Mouse (Mus musculus): ENCODE measurements around the gene Mpig6b. TPM values are rescaled to one million over a fixed set of nuclear protein-coding genes. Genes with fewer than 3 reads are reported as not detected.

Gene Mpig6b
- polyA plus RNA-seq, 1 experiment from 2014 or later, result 0.81 TPM

DNA sequence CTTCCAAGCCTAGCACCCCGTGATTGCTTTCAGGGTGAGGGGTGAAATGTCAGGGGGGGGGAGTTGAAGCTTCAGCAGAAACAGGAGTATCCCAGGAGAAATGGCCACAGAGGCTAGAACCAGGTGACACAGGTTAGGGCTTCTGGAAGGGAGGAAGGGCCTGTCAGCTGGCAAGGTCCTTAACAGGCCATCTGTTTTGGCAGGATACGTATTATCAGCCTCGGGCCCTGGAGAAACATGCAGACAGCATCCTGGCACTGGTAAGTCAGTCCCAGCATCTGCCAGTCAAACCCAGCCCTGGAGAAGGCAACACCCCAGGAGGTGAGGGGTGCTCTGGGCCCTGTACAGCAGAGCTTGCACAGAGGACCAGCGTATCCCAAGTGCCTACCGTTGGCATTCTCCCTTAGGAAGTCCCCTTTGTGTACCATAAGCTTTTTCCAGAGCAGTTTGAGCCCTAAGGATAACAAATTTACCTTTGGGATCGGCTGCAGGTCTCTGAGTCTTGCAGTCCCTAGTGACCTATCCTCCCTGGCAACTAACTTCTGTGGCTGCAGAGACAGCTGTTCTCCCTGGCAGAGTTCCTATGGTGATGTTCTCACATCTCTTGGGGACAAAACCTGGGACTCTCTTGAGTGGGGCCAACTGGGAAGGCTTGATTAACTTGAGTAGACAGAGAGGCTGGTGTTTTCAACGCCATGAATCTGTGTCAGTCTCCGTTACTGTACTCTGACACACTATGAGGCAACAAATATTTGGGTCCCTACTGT is 24.4 kb upstream of the Mpig6b start:
- peaks cover 42% of the 10 kb centered on the region for H3K36me3 ChIP-seq (ENCODE audit: control insufficient read depth, insufficient read depth, low read length)
- H3K27ac ChIP-seq (ENCODE audit: low read depth), result no peak overlapping the region
- no peaks in the 10 kb centered on the region for H3K9me3 ChIP-seq (ENCODE audit: control insufficient read depth, low read length)
- H3K4me2 ChIP-seq (ENCODE audit: low read length), result peak overlapping the region; percentile 84
- no peaks in the 10 kb centered on the region for H3K27me3 ChIP-seq (replicated peaks; ENCODE audit: control insufficient read depth, insufficient read depth, low read length)
- ATAC-seq (replicated peaks; ENCODE audit: low FRiP score, low TSS enrichment, low read depth) (no peak), DNase-seq (ENCODE audit: low spot score) (no peak)
- H3K4me3 ChIP-seq (ENCODE audit: low read depth, low read length), result peak overlapping the region; percentile 62
- peaks cover 11% of the 10 kb centered on the region; the same call in 1 of the 2 replicates for H3K4me1 ChIP-seq (replicated peaks; ENCODE audit: control insufficient read depth, insufficient read depth, low read length)
- WGBS, result 71% methylated on average over 8 of the region's 8 CpGs
- H3K9ac ChIP-seq (ENCODE audit: low read length), result peak overlapping the region; percentile 89

DNA sequence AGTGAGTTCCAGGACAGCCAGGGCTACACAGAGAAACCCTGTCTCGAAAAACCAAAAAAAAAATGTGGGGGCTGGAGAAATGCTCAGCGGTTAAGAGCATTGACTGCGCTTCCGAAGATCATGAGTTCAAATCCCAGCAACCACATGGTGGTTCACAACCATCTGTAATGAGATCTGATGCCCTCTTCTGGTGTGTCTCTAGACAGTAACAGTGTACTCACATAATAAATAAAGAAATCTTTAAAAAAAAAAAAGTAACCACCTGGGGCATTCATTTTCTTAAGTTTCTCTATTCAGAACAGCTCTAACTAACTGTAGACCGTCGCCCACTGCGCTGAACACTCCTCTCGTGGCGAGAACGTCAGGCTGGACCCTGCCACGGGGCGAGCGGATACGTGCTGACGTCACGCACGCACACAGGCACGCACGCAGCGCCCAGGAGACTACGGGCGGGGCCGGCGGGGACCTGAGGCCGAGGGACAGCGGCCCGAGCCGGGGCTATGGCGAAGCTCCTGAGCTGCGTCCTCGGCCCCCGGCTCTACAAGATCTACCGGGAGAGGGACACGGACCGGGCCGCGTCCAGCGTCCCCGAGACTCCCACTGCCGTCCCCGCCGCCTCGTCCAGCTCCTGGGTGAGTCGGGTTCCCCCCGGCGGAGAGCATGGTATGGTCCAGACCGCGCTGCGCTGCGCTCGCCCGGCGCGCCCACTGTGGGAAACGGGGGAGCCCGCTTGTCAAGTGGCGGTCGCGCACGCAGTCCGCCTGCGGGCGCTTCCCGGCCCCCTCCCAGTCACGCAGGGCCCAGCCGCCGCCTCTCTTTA is 23.1 kb upstream of the Mpig6b start, which contains the start of gene Abhd16a:
Gene Abhd16a (plus strand): TSS at position 439 of the 820 bp plus-strand sequence.
- no peaks in the 10 kb centered on the region for H3K27me3 ChIP-seq (replicated peaks; ENCODE audit: control insufficient read depth, insufficient read depth, low read length)
- H3K36me3 ChIP-seq (ENCODE audit: control insufficient read depth, insufficient read depth, low read length), result peaks cover 29% of the 10 kb centered on the region
- DNase-seq (ENCODE audit: low spot score) (peak; percentile 97), ATAC-seq (replicated peaks; ENCODE audit: low FRiP score, low TSS enrichment, low read depth) (peak; percentile 96)
- WGBS, result 4% methylated on average over 58 of the region's 67 CpGs
- H3K9ac ChIP-seq (ENCODE audit: low read length), result peak within 1 kb of the TSS; percentile 89
- H3K4me3 ChIP-seq (ENCODE audit: low read depth, low read length), result peak within 1 kb of the TSS; percentile 62
- H3K4me2 ChIP-seq (ENCODE audit: low read length), result peak within 1 kb of the TSS; percentile 84
- H3K9me3 ChIP-seq (ENCODE audit: control insufficient read depth, low read length), result no peaks in the 10 kb centered on the region
- H3K27ac ChIP-seq (ENCODE audit: low read depth), result peak within 1 kb of the TSS; percentile 98
- H3K4me1 ChIP-seq (replicated peaks; ENCODE audit: control insufficient read depth, insufficient read depth, low read length), result peaks cover 11% of the 10 kb centered on the region; the same call in 1 of the 2 replicates

DNA sequence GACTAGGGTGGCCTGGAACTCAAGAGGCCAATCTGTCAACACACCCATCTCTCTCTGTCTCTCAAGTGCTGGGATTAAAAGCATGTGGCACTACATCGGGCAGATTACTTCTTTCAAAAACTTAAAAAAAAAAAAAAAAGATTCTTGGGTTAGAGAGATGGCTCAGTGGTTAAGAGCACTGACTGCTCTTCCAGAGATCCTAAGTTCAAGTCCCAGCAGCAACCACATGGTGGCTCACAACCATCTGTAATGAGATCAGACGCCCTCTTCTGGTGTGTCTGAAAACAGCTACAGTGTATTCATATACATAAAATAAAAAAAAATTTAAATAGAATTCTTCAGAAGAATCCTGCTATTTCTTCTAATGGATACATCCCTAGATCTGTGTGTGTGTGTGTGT is 22.2 kb upstream of the Mpig6b start:
- Histone ChIP-seq H3K4me2 (ENCODE audit: low read length) (no peak overlapping the region), H3K4me3 (ENCODE audit: low read depth, low read length) (no peak overlapping the region), H3K36me3 (ENCODE audit: control insufficient read depth, insufficient read depth, low read length) (peaks cover 22% of the 10 kb centered on the region), H3K27ac (ENCODE audit: low read depth) (no peak overlapping the region), H3K9me3 (ENCODE audit: control insufficient read depth, low read length) (no peaks in the 10 kb centered on the region), H3K27me3 (replicated peaks; ENCODE audit: control insufficient read depth, insufficient read depth, low read length) (no peaks in the 10 kb centered on the region), H3K9ac (ENCODE audit: low read length) (no peak overlapping the region), H3K4me1 (replicated peaks; ENCODE audit: control insufficient read depth, insufficient read depth, low read length) (peaks cover 11% of the 10 kb centered on the region; the same call in 1 of the 2 replicates)
- WGBS, result 62% methylated on average over 2 of the region's 2 CpGs
- DNase-seq (ENCODE audit: low spot score) (no peak), ATAC-seq (replicated peaks; ENCODE audit: low FRiP score, low TSS enrichment, low read depth) (no peak)

DNA sequence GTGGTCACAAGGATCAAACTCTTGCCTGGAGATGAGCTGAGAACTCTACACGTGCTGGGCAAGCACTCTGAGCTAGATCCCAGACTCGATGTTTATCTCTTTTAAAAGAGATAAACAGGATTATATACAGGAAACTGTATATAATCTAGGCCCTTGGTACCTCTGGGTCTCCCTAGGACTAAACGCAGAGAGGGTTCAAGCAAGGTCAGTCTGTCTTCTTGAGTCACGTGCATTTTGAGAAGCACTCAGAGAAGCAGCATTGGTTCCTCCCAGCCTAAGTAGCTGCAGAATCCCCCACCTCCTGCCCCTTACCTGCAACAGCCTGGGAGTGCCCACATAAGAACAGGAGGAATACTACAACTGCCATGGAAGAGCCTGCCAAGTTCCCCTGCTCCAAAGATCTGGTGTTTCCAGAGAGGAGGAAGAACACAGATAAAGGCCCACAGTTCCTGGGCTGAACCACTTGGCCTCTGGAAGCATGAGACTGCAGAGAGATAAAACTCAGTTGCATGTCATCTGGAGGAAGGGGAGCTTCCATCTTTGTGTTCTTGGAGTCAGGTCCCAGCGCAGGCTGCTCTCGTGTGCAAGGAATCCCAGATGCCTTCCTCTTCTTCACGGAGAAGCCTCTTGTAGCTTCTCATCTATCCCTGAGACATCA is 19.4 kb upstream of the Mpig6b start, which contains the start of gene Ly6g6f:
Gene Ly6g6f (minus strand): TSS at position 403 of the 658 bp plus-strand sequence.
- WGBS, result 67% methylated on average over 7 of the region's 7 CpGs
- ATAC-seq (replicated peaks; ENCODE audit: low FRiP score, low TSS enrichment, low read depth) (no peak), DNase-seq (ENCODE audit: low spot score) (no peak)
- Histone ChIP-seq H3K9ac (ENCODE audit: low read length) (no peak within 1 kb of the TSS), H3K4me3 (ENCODE audit: low read depth, low read length) (no peak within 1 kb of the TSS), H3K27me3 (replicated peaks; ENCODE audit: control insufficient read depth, insufficient read depth, low read length) (no peaks in the 10 kb centered on the region), H3K27ac (ENCODE audit: low read depth) (no peak within 1 kb of the TSS), H3K4me2 (ENCODE audit: low read length) (no peak within 1 kb of the TSS), H3K36me3 (ENCODE audit: control insufficient read depth, insufficient read depth, low read length) (no peaks in the 10 kb centered on the region), H3K9me3 (ENCODE audit: control insufficient read depth, low read length) (no peaks in the 10 kb centered on the region), H3K4me1 (replicated peaks; ENCODE audit: control insufficient read depth, insufficient read depth, low read length) (peaks cover 6% of the 10 kb centered on the region; the same call in 1 of the 2 replicates)

DNA sequence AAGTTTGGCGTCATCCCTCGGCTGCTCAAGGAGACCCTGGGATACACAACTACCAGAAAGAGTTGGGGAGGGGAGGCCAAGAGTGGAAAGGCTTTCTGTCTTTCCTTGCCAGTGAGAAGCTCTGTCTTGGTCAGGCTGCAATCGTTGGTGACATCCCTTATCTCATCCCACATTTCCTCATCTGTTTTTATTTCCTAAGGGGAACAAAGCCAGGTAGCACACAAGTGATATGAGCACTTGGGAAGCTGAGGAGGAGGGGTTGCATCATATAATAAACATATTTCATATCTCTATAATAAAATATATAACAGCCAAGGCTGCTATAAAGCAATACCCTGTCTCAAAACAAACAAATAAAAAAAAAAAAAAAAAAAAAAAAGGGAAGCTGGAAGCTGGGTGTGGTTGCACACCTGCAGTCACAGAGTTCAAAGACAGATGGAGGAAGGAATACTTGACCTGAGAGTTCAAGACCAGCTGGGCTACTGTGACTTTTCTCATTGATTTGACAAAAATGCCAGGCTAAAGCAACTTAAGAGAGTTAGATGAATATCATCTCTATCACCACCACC is 18.0 kb upstream of the Mpig6b start:
- H3K27me3 ChIP-seq (replicated peaks; ENCODE audit: control insufficient read depth, insufficient read depth, low read length), result no peaks in the 10 kb centered on the region
- H3K9ac ChIP-seq (ENCODE audit: low read length), result no peak overlapping the region
- 73% methylated on average over 3 of the region's 3 CpGs for WGBS
- no peak overlapping the region for H3K4me3 ChIP-seq (ENCODE audit: low read depth, low read length)
- no peak overlapping the region for H3K4me2 ChIP-seq (ENCODE audit: low read length)
- ATAC-seq (replicated peaks; ENCODE audit: low FRiP score, low TSS enrichment, low read depth) (no peak), DNase-seq (ENCODE audit: low spot score) (no peak)
- no peaks in the 10 kb centered on the region for H3K9me3 ChIP-seq (ENCODE audit: control insufficient read depth, low read length)
- no peaks in the 10 kb centered on the region for H3K36me3 ChIP-seq (ENCODE audit: control insufficient read depth, insufficient read depth, low read length)
- H3K27ac ChIP-seq (ENCODE audit: low read depth), result no peak overlapping the region
- no peaks in the 10 kb centered on the region for H3K4me1 ChIP-seq (replicated peaks; ENCODE audit: control insufficient read depth, insufficient read depth, low read length)

DNA sequence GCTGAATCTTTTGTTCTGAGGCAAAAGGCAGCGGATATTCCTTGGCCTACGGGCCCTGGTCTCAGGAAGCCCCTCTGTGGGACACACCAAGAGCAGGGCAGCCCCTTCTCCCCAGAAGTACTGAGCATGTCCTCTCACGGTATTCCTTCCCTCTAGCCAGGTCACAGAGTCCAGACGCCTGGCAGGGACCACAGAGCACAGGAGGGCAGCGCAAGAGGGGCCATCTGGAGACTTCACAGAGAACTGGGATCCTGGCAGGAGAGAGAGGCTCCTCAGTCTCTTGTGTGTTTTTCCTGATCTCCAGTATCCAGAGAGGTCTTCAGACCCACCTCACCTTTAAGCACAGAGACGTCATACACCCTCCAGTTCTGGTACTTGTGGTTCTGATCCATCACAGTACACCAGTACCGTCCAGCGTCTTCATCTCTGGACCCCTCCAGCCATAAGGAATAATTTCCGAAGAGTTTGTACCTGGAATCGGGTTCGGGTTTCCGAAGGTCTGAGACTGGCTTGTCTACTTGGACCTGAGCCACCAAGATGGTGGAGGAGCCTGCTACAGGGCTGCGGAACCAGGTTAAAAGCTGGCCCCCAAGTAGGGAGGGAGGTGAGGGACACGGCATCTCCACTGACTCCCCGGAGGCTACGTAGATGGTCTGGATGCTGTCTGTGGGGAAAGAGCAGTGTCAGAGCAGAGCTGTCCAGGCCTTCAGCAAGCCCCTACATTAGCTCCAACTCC is 17.0 kb upstream of the Mpig6b start:
- Histone ChIP-seq H3K4me1 (replicated peaks; ENCODE audit: control insufficient read depth, insufficient read depth, low read length) (0 out of 2 replicates have a peak, but pooled peaks cover 2% of the 10 kb centered on the region), H3K36me3 (ENCODE audit: control insufficient read depth, insufficient read depth, low read length) (no peaks in the 10 kb centered on the region)

DNA sequence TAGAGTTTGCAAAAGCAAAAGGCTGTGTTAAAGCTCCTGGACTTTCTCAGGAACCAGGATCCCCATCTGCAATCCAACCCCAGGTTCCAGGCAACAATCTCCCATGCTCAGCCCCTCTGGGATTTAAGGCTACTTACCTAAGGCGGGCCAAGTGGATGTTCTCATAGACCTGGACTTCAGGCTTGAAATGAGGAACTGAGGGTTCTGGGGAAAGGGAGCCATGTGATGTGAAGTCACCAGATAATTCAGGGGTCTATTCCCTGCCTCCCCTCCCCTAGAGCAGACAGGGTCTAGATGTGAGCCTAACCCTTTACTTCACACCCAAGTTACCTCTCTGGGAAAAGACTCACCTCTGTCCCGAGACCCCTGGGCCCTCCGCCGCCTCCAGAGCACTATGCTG is 14.7 kb upstream of the Mpig6b start:
- WGBS, result 86% methylated on average over 4 of the region's 4 CpGs
- no peaks in the 10 kb centered on the region for H3K36me3 ChIP-seq (ENCODE audit: control insufficient read depth, insufficient read depth, low read length)
- H3K4me1 ChIP-seq (replicated peaks; ENCODE audit: control insufficient read depth, insufficient read depth, low read length), result peaks cover 6% of the 10 kb centered on the region; the same call in 1 of the 2 replicates
- no peak overlapping the region for H3K9ac ChIP-seq (ENCODE audit: low read length)
- no peaks in the 10 kb centered on the region for H3K9me3 ChIP-seq (ENCODE audit: control insufficient read depth, low read length)
- no peak for DNase-seq (ENCODE audit: low spot score)
- H3K27ac ChIP-seq (ENCODE audit: low read depth), result no peak overlapping the region
- H3K4me3 ChIP-seq (ENCODE audit: low read depth, low read length), result no peak overlapping the region
- ATAC-seq (replicated peaks; ENCODE audit: low FRiP score, low TSS enrichment, low read depth), result no peak
- no peaks in the 10 kb centered on the region for H3K27me3 ChIP-seq (replicated peaks; ENCODE audit: control insufficient read depth, insufficient read depth, low read length)
- H3K4me2 ChIP-seq (ENCODE audit: low read length), result no peak overlapping the region

More for the DNA sequence above, 17.0 kb upstream of the Mpig6b start:
- 82% methylated on average over 16 of the region's 16 CpGs for WGBS
- H3K4me2 ChIP-seq (ENCODE audit: low read length), result no peak overlapping the region
- ATAC-seq (replicated peaks; ENCODE audit: low FRiP score, low TSS enrichment, low read depth) (no peak), DNase-seq (ENCODE audit: low spot score) (no peak)
- no peak overlapping the region for H3K27ac ChIP-seq (ENCODE audit: low read depth)
- H3K9me3 ChIP-seq (ENCODE audit: control insufficient read depth, low read length), result no peaks in the 10 kb centered on the region
- no peak overlapping the region for H3K4me3 ChIP-seq (ENCODE audit: low read depth, low read length)
- no peaks in the 10 kb centered on the region for H3K27me3 ChIP-seq (replicated peaks; ENCODE audit: control insufficient read depth, insufficient read depth, low read length)
- no peak overlapping the region for H3K9ac ChIP-seq (ENCODE audit: low read length)
